Mouse (Mus musculus): ENCODE results near the gene Lbhd1. TPM values are rescaled to one million over a fixed set of nuclear protein-coding genes. Genes with fewer than 3 reads are reported as not detected.
A peak's percentile ranks its signal among the peaks of the same experiment; 100 is the strongest.

The Lbhd1 gene
- polyA plus RNA-seq, 1 experiment from 2014 or later = 122 TPM

- DNase-seq (ENCODE audit: low spot score) (no peak), ATAC-seq (replicated peaks; ENCODE audit: insufficient number of reproducible peaks, low FRiP score, low TSS enrichment, low read depth) (peak; percentile 36)
- H3K9ac ChIP-seq (replicated peaks; ENCODE audit: low read length) = peak overlapping the region; percentile 99
- H3K27ac ChIP-seq (replicated peaks; ENCODE audit: low read depth, low read length) = no peak overlapping the region
- WGBS = 42% methylated on average over 10 of the region's 10 CpGs
- H3K4me3 ChIP-seq (ENCODE audit: low read depth, low read length) = peak overlapping the region; percentile 97
- no peaks in the 10 kb centered on the region for H3K9me3 ChIP-seq (replicated peaks; ENCODE audit: control insufficient read depth, low read length)
- peaks cover 3% of the 10 kb centered on the region; the same call in 1 of the 2 replicates for H3K4me1 ChIP-seq (ENCODE audit: control insufficient read depth, insufficient read depth, low read length)
- H3K27me3 ChIP-seq (ENCODE audit: control insufficient read depth, insufficient read depth, low read length) = no peaks in the 10 kb centered on the region
- H3K36me3 ChIP-seq (replicated peaks; ENCODE audit: control insufficient read depth, insufficient read depth, low read depth, low read length) = peaks cover 10% of the 10 kb centered on the region
- H3K4me2 ChIP-seq (ENCODE audit: low read depth, low read length) = peak overlapping the region; percentile 59
Observed at GRCm38 (mm10) chr19:8941136-8941514, 57.6 kb downstream of the Lbhd1 start.

GRCm38 (mm10) chr19:8941515-8942217 is 58.1 kb downstream of the Lbhd1 start, which contains the start of gene Mta2:
Gene Mta2 (plus strand): TSS chr19:8941875.
- DNase-seq (ENCODE audit: low spot score) (peak; percentile 98), ATAC-seq (replicated peaks; ENCODE audit: insufficient number of reproducible peaks, low FRiP score, low TSS enrichment, low read depth) (peak; percentile 89)
- Histone ChIP-seq H3K27ac (replicated peaks; ENCODE audit: low read depth, low read length) (peak within 1 kb of the TSS; percentile 97), H3K4me1 (ENCODE audit: control insufficient read depth, insufficient read depth, low read length) (peaks cover 3% of the 10 kb centered on the region; the same call in 1 of the 2 replicates), H3K4me3 (ENCODE audit: low read depth, low read length) (peak within 1 kb of the TSS; percentile 97), H3K9ac (replicated peaks; ENCODE audit: low read length) (peak within 1 kb of the TSS; percentile 99), H3K27me3 (ENCODE audit: control insufficient read depth, insufficient read depth, low read length) (no peaks in the 10 kb centered on the region), H3K36me3 (replicated peaks; ENCODE audit: control insufficient read depth, insufficient read depth, low read depth, low read length) (peaks cover 14% of the 10 kb centered on the region), H3K9me3 (replicated peaks; ENCODE audit: control insufficient read depth, low read length) (no peaks in the 10 kb centered on the region), H3K4me2 (ENCODE audit: low read depth, low read length) (peak within 1 kb of the TSS; percentile 59)
- WGBS = under 1% methylated on average over 64 of the region's 64 CpGs

Small RNAs within 50 kb of the gene (microRNA-seq; reads per million reads assigned to microRNA genes)
- not detected for gene Mir5136 (ENCODE audit: borderline number of aligned reads)

Other genes with a start within 250 kb of the Lbhd1 start
- gene Chrm1, start 219.9 kb upstream of the Lbhd1 start, polyA plus RNA-seq (2014; fragmentation: Nextera tagmentation; extraction: Ambion mirVana) = 0.06 and 0.08 TPM in 2 replicates
- 120 and 125 TPM in 2 replicates for gene Slc3a2, start 160.4 kb upstream of the Lbhd1 start, polyA plus RNA-seq (2014; fragmentation: Nextera tagmentation; extraction: Ambion mirVana)
- gene Wdr74, start 147.9 kb upstream of the Lbhd1 start, polyA plus RNA-seq (2014; fragmentation: Nextera tagmentation; extraction: Ambion mirVana) = 91.0 and 92.3 TPM in 2 replicates
- gene 1700092M07Rik, start 143.0 kb upstream of the Lbhd1 start, polyA plus RNA-seq (2014; fragmentation: Nextera tagmentation; extraction: Ambion mirVana) = 1.1 and 1.8 TPM in 2 replicates
- 107 and 110 TPM in 2 replicates for gene Stx5a, start 142.3 kb upstream of the Lbhd1 start, polyA plus RNA-seq (2014; fragmentation: Nextera tagmentation; extraction: Ambion mirVana)
- gene Nxf1, start 126.7 kb upstream of the Lbhd1 start, polyA plus RNA-seq (2014; fragmentation: Nextera tagmentation; extraction: Ambion mirVana) = 230 and 238 TPM in 2 replicates
- 191 and 197 TPM in 2 replicates for gene Tmem223, start 112.7 kb upstream of the Lbhd1 start, polyA plus RNA-seq (2014; fragmentation: Nextera tagmentation; extraction: Ambion mirVana)
- gene Tmem179b, start 109.3 kb upstream of the Lbhd1 start, polyA plus RNA-seq (2014; fragmentation: Nextera tagmentation; extraction: Ambion mirVana) = 44.8 and 51.2 TPM in 2 replicates
- gene Taf6l, start 97.3 kb upstream of the Lbhd1 start, polyA plus RNA-seq (2014; fragmentation: Nextera tagmentation; extraction: Ambion mirVana) = 19.0 and 19.9 TPM in 2 replicates
- gene Polr2g, start 85.2 kb upstream of the Lbhd1 start, polyA plus RNA-seq (2014; fragmentation: Nextera tagmentation; extraction: Ambion mirVana) = 199 and 202 TPM in 2 replicates
- 6.0 and 8.0 TPM in 2 replicates for gene Zbtb3, start 81.2 kb upstream of the Lbhd1 start, polyA plus RNA-seq (2014; fragmentation: Nextera tagmentation; extraction: Ambion mirVana)
- 63.0 and 68.7 TPM in 2 replicates for gene Ttc9c, start 64.4 kb upstream of the Lbhd1 start, polyA plus RNA-seq (2014; fragmentation: Nextera tagmentation; extraction: Ambion mirVana)
- gene Hnrnpul2, start 63.7 kb upstream of the Lbhd1 start, polyA plus RNA-seq (2014; fragmentation: Nextera tagmentation; extraction: Ambion mirVana) = 6.7 and 6.8 TPM in 2 replicates
- gene AC129217.1, start 54.0 kb upstream of the Lbhd1 start, polyA plus RNA-seq (2014; fragmentation: Nextera tagmentation; extraction: Ambion mirVana) = not detected in 2 replicates
- 29.9 and 39.1 TPM in 2 replicates for gene Bscl2, start 46.3 kb upstream of the Lbhd1 start, polyA plus RNA-seq (2014; fragmentation: Nextera tagmentation; extraction: Ambion mirVana)
- gene Gng3, start 44.5 kb upstream of the Lbhd1 start, polyA plus RNA-seq (2014; fragmentation: Nextera tagmentation; extraction: Ambion mirVana) = 39.8 and 44.8 TPM in 2 replicates
- 0.10 and 0.49 TPM in 2 replicates for gene Lrrn4cl, start 33.0 kb upstream of the Lbhd1 start, polyA plus RNA-seq (2014; fragmentation: Nextera tagmentation; extraction: Ambion mirVana)
- 184 and 189 TPM in 2 replicates for gene Ubxn1, start 12.2 kb upstream of the Lbhd1 start, polyA plus RNA-seq (2014; fragmentation: Nextera tagmentation; extraction: Ambion mirVana)
- 56.1 and 62.0 TPM in 2 replicates for gene Uqcc3, start 2.8 kb upstream of the Lbhd1 start, polyA plus RNA-seq (2014; fragmentation: Nextera tagmentation; extraction: Ambion mirVana)
- not detected in 2 replicates for gene Gm49403, start 198 bp downstream of the Lbhd1 start, polyA plus RNA-seq (2014; fragmentation: Nextera tagmentation; extraction: Ambion mirVana)
- 111 and 126 TPM in 2 replicates for gene 1810009A15Rik, start 5.1 kb downstream of the Lbhd1 start, polyA plus RNA-seq (2014; fragmentation: Nextera tagmentation; extraction: Ambion mirVana)
- gene Gm49416, start 5.2 kb downstream of the Lbhd1 start, polyA plus RNA-seq (2014; fragmentation: Nextera tagmentation; extraction: Ambion mirVana) = 0.34 TPM in 1 of 2 replicates, not detected in the other
- gene Ints5, start 9.3 kb downstream of the Lbhd1 start, polyA plus RNA-seq (2014; fragmentation: Nextera tagmentation; extraction: Ambion mirVana) = 30.5 and 34.6 TPM in 2 replicates
- gene Ganab, start 14.3 kb downstream of the Lbhd1 start, polyA plus RNA-seq (2014; fragmentation: Nextera tagmentation; extraction: Ambion mirVana) = 97.4 and 114 TPM in 2 replicates
- 32.0 and 32.8 TPM in 2 replicates for gene B3gat3, start 36.6 kb downstream of the Lbhd1 start, polyA plus RNA-seq (2014; fragmentation: Nextera tagmentation; extraction: Ambion mirVana)
- gene Rom1, start 45.6 kb downstream of the Lbhd1 start, polyA plus RNA-seq (2014; fragmentation: Nextera tagmentation; extraction: Ambion mirVana) = 0.72 and 0.81 TPM in 2 replicates
- gene Eml3, start 45.8 kb downstream of the Lbhd1 start, polyA plus RNA-seq (2014; fragmentation: Nextera tagmentation; extraction: Ambion mirVana) = 8.4 and 9.0 TPM in 2 replicates
- gene Mta2, start 58.1 kb downstream of the Lbhd1 start, polyA plus RNA-seq (2014; fragmentation: Nextera tagmentation; extraction: Ambion mirVana) = 57.5 and 57.6 TPM in 2 replicates
- 25.5 and 28.0 TPM in 2 replicates for gene Tut1, start 70.1 kb downstream of the Lbhd1 start, polyA plus RNA-seq (2014; fragmentation: Nextera tagmentation; extraction: Ambion mirVana)
- gene Eef1g, start 83.3 kb downstream of the Lbhd1 start, polyA plus RNA-seq (2014; fragmentation: Nextera tagmentation; extraction: Ambion mirVana) = 535 and 538 TPM in 2 replicates
- gene Ahnak, start 105.6 kb downstream of the Lbhd1 start, polyA plus RNA-seq (2014; fragmentation: Nextera tagmentation; extraction: Ambion mirVana) = 10.6 and 11.5 TPM in 2 replicates
- not detected in 2 replicates for gene Scgb1a1, start 204.2 kb downstream of the Lbhd1 start, polyA plus RNA-seq (2014; fragmentation: Nextera tagmentation; extraction: Ambion mirVana)

All from embryonic facial prominence, embryonic 11.5 days (tissue).